Mouse (Mus musculus): ENCODE measurements around the gene Frmpd3. TPM values are rescaled to one million over a fixed set of nuclear protein-coding genes. Genes with fewer than 3 reads are reported as not detected.

The Frmpd3 gene
- polyA plus RNA-seq, 1 experiment from 2014 or later, result 0.37 TPM

DNA sequence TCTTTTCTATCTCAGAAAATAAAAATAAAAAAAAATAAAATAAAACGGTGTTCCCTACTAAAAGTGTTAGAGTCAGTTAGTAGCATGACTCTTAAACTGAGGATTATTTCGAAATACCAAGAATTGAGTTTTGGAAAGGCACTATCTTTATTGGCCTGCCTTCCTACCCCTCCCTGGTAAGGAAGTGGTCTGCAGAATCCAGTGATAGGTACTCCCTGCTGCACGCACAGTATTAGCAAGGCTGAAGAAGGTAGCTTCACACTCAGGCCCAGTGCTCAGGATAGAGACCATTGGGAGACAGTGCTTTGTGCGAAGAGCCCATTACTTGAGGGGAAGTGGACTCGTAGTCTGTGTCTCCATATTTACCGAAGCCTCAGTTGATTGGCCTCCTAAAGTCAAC lies 136.2 kb downstream of the Frmpd3 start:
- Histone ChIP-seq H3K27me3 (replicated peaks; ENCODE audit: low read depth, poor library complexity, severe bottlenecking) (peaks cover 54% of the 10 kb centered on the region), H3K4me3 (no peak overlapping the region), H3K4me1 (no peaks in the 10 kb centered on the region), H3K27ac (replicated peaks) (no peak overlapping the region), H3K36me3 (replicated peaks) (peaks cover 22% of the 10 kb centered on the region), H3K9me3 (no peaks in the 10 kb centered on the region)
- WGBS, result 92% methylated on average over 6 of the region's 6 CpGs
- no peak for DNase-seq (ENCODE audit: low spot score)

DNA sequence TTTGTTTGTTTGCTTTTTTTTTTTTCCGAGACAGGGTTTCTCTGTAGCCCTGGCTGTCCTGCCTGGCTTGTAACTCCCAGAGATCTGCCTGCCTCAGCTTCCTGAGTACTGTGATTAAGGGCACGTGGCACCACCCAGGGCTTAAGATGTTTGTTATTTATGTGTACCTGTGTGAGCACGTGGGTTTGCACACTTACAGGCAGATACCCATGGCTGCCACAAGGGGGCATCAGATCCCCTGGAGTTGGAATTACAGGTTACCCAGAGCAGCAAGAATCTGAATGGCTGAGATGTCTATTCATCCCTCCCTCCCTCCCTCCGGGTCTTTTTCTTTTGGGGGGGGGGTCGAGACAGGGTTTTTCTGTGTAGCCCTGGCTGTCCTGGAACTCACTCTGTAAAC lies 137.1 kb downstream of the Frmpd3 start:
- H3K4me3 ChIP-seq, result no peak overlapping the region
- no peak overlapping the region for H3K27ac ChIP-seq (replicated peaks)
- H3K36me3 ChIP-seq (replicated peaks), result peaks cover 17% of the 10 kb centered on the region
- WGBS, result 60% methylated on average over 5 of the region's 5 CpGs
- H3K9me3 ChIP-seq, result no peaks in the 10 kb centered on the region
- no peaks in the 10 kb centered on the region for H3K4me1 ChIP-seq
- peak; percentile 39 for DNase-seq (ENCODE audit: low spot score)
- H3K27me3 ChIP-seq (replicated peaks; ENCODE audit: low read depth, poor library complexity, severe bottlenecking), result peaks cover 54% of the 10 kb centered on the region

MicroRNAs encoded within 50 kb of the gene (microRNA counts, 519-probe panel; counts per million panel counts)
- 188 counts per million, percentile 57 among the panel's probes with 10 or more counts for microRNA mmu-miR-3475

Small RNA genes within 50 kb of the gene (microRNA-seq; reads per million reads assigned to microRNA genes)
- 24.1 reads per million, percentile 32 among the genes with 10 or more reads in this experiment for gene Mir3475

Other genes starting within 250 kb of the Frmpd3 start
- gene Prps1, start 114.3 kb downstream of the Frmpd3 start, polyA plus RNA-seq (2016; fragmentation: Nextera tagmentation; extraction: Ambion mirVana), result 89.6 TPM in 2 replicates

All from embryonic facial prominence, embryonic 10.5 days (tissue).